Mouse (Mus musculus) spleen, postnatal 14 days (tissue): Measurements from ENCODE around the gene Gm45808.
A peak's percentile ranks its signal among the peaks of the same experiment; 100 is the strongest.
"Not testable (repeated sequence)": the region's sequence is repeated elsewhere in the genome, so short reads cannot be mapped to it uniquely, and the experiment has no call there.

Experiments
- DNase-seq, 2 experiments: peaks; one replicate each; pipeline ENCODE4 v3.0.0; 2021 to 2022; ENCODE audit warnings: low spot score in 2 of 2

Gene Gm45808

DNA sequence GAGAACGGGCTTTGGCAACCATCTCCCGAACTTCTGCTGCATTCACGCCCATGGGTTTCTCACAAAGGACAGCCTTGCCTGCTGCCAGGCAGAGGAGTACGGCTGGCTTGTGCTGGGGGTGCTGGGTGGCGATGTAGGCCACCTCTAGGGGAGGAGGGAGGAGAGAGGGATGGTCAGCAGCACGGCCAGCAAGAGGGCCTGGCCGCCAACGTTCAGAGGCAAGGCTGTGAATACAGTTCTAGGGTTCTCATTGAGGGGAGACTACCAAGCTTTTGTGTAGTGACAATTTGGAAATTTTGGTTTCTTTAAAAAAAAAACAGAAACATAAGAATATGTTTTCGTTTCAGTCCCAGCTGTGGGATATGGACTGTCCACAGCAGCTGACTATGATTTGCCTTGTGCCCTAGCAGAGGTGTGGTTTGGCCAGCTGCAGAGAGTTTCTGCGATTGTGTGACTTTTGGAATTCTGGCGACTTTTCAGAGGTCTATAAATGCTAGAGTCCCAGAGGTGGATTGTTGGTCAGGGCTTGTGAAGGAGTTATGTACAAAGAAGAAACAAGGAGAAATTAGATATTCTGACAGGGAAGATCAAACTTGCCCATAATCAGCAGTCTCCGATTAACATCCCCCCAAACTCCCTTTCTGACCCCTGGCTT lies at the start of gene Gm45808:
Gene Gm45808 (minus strand): TSS at position 51 of the 655 bp plus-strand sequence.
- DNase-seq = no peak

DNA sequence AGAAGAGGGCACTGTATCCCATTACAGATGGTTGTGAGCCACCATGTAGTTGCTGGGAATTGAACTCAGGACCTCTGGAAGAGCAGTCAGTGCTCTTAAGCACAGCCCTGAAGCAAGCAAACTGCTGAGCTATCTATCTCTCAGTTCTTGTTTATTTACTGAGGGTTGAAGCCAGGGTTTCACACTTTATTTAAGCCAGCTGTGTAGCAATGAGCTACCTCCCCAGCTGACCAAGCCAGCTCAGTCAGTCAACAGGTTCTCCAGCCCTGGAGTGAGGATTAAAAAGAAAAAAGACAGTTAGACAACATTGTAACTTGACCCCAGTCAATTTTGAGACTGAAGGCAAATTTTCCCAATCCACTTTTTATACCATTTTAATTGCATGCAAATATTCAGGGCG lies 49.1 kb upstream of the Gm45808 start:
- DNase-seq = no peak

- DNase-seq = no peak
Observed at GRCm38 (mm10) chr7:45530643-45531042, 44.0 kb upstream of the Gm45808 start.

DNA sequence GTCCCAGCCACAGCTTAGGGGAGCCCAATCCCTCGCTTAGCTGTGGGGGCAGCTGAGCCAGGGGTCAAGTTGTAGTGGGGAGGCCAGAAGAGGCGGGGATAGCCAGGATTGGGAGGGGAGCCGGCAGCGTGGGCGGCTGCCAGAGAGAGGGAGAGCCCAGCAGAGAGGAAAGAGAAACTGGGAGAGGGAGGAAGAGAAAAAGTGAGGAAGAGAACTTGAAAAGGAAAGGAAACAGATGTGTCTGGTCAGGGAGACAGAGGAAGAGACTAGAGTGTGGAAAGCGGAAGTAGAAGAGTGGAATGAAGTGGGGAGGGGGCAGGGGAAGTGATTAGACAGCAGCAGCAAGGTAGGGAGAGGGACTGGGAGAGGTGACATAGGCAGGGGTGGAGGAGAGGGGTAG lies 42.9 kb upstream of the Gm45808 start:
- DNase-seq = no peak

- DNase-seq = not testable (repeated sequence)
Observed at GRCm38 (mm10) chr7:45527169-45527568, 40.6 kb upstream of the Gm45808 start.

GRCm38 (mm10) chr7:45526474-45527120 lies 40.0 kb upstream of the Gm45808 start:
- no peak for DNase-seq

GRCm38 (mm10) chr7:45525809-45526473 lies 39.3 kb upstream of the Gm45808 start, which contains the start of the genes Ppp1r15a and Plekha4:
Gene Ppp1r15a, minus strand, starts transcription at chr7:45526268.
Gene Plekha4, plus strand, starts transcription at chr7:45526330.
- DNase-seq = peak; percentile 95

DNA sequence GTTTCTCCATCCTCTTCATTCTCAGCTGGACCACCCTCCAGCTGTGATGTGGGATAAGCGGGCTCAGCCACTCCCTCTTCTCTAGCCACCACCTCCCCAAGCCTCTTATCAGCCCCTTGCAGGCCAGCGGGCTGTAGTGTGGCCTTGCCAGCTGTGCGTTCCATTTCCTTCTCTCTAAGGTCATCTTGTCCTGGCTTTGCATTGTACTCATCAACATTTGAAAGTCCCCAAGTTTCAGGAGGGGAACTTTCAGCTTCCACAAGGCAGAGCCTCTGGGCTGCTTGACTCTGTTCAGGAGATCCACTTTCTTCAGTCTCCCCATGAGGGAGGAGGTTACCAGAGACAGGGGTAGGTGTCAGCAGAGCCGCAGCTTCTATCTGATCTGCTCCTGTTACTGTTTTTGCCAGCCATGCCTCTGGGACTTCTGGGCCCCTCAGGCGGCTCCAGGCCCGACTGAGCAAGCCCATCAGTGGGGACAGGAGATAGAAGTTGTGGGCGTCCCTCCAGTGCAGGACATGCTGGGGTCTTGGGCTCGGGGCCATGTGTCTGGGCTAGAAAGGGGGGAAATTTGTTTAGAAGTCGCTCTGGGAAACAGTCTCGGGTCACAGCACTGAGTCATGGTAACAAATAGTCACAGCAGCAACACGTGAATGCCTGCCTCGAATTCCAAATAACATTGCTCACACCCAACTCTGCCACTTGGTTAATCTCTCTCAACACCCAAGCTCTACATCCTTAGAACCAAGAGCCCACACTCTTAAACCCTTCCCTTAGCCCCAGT lies 38.4 kb upstream of the Gm45808 start:
- peak; percentile 57 to 71 for DNase-seq

DNA sequence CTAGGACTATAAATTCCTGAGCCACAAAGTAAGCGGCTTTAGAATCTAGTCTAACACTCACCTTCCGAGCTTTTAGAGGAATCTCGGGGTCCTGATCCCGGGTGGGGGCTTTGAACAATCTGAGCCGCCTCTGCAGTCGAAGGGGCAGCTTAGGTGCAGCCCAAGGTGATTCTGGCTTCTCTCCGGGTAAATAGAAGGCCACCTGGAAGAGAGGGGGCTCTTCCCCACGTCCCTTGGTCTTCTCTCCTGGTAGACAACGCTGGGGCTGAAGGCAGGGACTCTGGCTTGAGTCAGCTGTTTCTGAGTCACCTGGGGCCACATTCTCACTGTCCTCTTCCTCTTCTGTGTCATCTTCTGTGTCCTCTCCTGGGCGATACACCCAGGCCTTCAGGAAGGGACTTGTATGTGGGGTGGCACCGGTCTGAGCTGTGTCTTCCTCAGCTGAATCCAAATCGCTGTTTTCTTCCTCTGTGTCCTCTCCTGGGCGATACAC lies 37.1 kb upstream of the Gm45808 start:
- no peak for DNase-seq

- DNase-seq = no peak
Observed at GRCm38 (mm10) chr7:45522957-45523676, 36.5 kb upstream of the Gm45808 start.

- DNase-seq = no peak
Observed at GRCm38 (mm10) chr7:45522194-45522752, 35.7 kb upstream of the Gm45808 start.

- DNase-seq = peak; percentile 65 to 78
Observed at GRCm38 (mm10) chr7:45521728-45522184, 35.1 kb upstream of the Gm45808 start.

GRCm38 (mm10) chr7:45520605-45521004 lies 34.0 kb upstream of the Gm45808 start:
- no peak for DNase-seq

- DNase-seq = no peak
Observed at GRCm38 (mm10) chr7:45519345-45520120, 32.9 kb upstream of the Gm45808 start.

DNA sequence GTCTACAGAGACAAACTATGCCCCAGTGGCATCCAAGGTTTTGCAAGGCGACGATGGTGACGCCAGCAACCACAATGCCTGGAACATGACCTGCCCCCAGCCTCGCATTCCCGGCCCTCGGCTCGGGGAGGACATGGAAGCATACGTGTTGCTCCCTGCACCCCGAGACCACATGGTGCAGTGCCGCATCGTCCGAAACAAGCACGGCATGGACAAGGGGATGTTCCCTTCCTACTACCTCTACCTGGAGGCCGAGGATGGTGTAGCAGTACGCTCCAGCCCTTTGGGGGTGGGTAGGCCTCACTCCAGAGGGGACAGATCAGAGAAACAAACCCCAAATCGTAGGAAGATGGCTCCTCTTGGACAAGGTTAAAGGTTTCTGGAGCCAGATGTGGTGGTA lies 32.0 kb upstream of the Gm45808 start:
- no peak for DNase-seq

GRCm38 (mm10) chr7:45516846-45517245 lies 30.2 kb upstream of the Gm45808 start:
- not testable (repeated sequence) for DNase-seq

DNA sequence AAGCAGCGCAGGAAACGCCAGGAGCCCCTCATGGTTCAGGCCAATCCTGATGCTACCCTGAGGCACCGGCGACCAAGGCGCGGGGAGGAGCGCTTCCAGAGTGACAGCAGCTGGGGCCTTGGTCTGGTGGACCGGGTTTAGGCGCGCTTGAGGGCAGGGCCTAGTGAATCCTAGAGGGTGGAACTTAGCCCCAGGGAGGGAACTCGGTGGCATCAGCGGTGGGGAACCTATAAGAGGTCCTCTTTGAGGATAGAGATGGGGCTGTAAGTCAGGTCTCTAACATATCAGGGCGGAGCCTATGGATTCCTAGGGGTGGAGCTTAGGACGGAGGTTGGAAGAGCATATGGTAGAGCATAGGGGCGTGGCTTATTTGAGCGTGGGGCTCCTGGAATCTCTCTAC lies 28.8 kb upstream of the Gm45808 start:
- DNase-seq = no peak

DNA sequence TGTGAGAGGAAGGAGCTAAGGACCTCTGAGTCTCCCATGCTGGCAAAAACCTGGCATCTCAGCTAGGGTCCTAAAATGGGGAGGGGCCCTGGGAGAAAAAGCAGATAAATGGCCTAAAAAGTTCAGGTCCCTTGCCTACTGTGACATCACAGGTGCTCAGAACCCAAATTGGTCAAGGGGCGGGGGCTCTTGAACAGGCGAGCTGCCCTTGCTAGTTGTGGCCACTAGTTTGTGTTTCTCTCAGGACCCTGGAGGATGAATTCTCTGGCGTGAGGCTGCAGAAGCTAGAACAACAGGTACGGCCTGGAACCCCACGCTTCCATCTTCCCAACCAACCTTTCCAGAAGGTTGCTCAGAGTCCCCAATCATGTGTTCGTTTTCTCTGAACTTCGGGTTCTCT lies 27.8 kb upstream of the Gm45808 start:
- no peak for DNase-seq

- peak; percentile 88 for DNase-seq
Observed at GRCm38 (mm10) chr7:45509912-45510787, 23.5 kb upstream of the Gm45808 start, which contains the start of gene Nucb1. Gene Nucb1, minus strand, starts transcription at chr7:45510406.
